Mouse (Mus musculus) yolk sac, embryonic 10.5 days (tissue): ENCODE data around the gene Atp1b2.

Experiments used
- DNase-seq: peaks from one replicate; pipeline ENCODE4 v3.0.0-alpha.2; 2017; ENCODE audit warnings: low spot score

Gene Atp1b2

GRCm38 (mm10) chr11:69580091-69580514, 25.6 kb downstream of the Atp1b2 start, which contains the start of the genes Wrap53 and Trp53:
Gene Wrap53 (minus strand): TSS chr11:69580255.
Gene Trp53 (plus strand): TSS chr11:69580359.
- peak; percentile 94 for DNase-seq

- DNase-seq, result peak; percentile 99
Observed at GRCm38 (mm10) chr11:69579128-69580017, 26.4 kb downstream of the Atp1b2 start.

DNA sequence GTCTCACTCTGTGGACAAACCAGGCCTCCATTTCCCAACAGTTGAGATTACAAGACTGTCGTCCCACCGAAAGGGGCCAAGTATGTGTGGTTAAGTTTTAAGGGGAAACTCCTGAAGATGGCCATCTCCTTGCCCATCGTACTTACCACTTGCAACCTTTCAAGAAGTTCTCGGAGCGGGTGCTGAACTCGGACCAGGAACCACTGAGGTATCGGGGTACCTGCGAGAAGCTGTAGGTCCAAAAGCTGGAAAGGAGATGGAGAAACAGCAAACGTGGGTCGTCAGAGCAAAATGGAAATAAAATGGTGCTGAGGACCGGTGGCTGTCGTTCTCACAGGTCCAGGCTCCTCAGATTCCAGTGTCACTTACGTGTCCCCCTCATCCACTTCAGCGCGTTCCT, 27.4 kb downstream of the Atp1b2 start:
- DNase-seq, result no peak

GRCm38 (mm10) chr11:69576307-69576706, 29.4 kb downstream of the Atp1b2 start:
- DNase-seq, result no peak

DNA sequence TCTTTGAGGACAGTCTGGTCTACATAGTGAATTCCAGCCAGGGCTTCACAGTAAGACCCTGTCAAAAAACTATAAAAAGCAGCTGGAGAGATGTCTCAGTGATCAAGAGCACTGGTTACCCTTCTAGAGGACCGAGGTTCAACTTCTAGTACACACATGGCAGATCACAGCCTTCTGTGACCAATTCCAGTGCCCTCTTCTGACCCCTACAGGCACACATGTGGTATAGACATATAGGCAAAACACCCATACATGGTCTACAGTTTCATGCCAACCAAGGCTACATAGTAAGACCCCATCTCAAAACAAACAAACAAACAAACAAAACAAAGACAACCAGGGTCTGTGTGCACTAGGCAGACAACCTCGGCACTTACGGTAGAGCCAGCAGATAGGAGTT, 30.5 kb downstream of the Atp1b2 start:
- no peak for DNase-seq

GRCm38 (mm10) chr11:69565131-69565530, 40.6 kb downstream of the Atp1b2 start:
- no peak for DNase-seq

- no peak for DNase-seq
Observed at GRCm38 (mm10) chr11:69564391-69564790, 41.4 kb downstream of the Atp1b2 start.

GRCm38 (mm10) chr11:69563373-69563772, 42.4 kb downstream of the Atp1b2 start:
- no peak for DNase-seq

DNA sequence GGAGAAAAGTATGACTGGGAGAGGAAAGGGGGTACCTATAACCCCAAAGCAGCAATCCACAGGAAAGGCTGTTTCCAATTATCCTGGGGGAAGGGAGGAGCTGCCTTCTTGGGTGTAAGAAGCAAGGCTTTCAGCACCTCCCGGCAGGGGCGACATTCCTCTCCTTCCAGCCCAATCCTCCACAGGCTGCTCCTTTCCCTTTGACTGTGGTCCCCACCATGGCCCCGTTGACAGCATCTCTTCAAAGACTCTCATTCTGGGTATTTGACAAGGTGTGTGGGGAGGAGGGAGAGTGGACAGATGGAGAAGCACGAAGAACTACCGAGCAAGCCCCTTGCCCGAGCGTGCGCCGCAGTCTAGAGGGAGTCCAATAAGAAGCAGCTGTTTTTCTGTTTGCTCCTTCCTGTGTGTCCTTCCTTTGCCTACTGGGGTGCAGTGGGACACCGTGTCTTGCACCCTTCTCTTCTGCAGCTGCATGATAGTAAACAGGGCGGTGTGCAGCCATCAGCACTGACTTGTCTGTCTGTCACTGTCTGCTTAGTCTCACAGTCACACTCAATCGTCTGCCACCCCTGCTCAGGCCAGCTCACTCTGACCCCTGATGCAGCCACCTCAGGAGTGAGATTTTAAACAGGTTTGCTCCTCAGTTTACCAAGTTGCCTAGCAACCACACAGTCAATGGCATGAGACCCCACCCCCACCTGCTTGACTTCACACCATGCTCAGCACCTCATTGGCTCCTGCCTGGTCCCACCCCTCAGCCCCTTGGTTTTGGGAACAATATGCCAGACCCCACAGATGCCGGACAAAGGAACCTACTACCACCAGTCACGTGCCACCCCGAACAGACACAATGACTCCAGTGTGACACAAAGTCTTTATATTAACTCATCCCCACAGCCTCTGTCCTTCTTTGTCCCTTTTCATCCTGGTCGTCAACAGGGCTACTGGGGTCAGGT, 44.6 kb downstream of the Atp1b2 start:
- no peak for DNase-seq

GRCm38 (mm10) chr11:69559851-69560765, 45.6 kb downstream of the Atp1b2 start, which contains the start of gene Efnb3:
Gene Efnb3 (minus strand): TSS chr11:69560205.
- DNase-seq, result peak; percentile 66

DNA sequence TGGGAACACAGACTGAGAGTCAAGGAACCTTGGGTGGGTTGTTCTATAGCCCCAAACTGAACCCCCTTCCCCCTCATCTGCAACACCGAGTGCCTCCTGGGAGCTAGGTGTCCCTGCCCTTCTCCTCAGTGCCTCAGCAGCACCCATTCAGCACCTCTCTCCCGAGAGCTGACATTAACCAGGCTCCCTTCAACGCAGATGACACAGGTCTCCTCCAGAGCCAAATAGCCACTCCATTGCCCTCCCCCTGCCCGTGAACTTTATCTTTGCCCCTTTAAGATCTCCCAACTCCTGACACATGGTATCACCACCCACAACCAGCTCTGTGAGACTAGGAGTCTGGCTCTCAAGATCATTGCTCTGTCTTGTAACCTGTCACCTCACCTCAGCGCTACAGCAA, 46.6 kb downstream of the Atp1b2 start:
- DNase-seq, result no peak

DNA sequence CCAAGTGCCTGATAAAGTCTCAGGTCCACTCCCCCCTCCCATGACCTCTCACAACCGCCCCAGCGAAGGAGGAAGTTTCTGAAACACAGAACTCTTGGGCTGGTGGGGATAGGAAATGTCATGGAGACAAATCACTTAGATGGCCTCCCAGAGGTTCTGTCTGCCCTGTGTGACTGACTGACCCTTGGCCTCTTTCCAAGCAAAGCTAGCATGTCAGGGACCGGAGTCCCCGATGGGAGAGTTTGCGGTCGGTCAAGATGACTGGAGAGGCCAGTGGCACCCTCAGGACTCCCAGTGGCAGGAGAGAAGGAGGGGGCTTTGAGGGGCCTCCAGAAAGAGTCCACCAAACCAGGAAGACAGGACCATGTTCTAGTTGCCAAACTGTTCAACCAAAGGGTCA, 47.0 kb downstream of the Atp1b2 start:
- no peak for DNase-seq

DNA sequence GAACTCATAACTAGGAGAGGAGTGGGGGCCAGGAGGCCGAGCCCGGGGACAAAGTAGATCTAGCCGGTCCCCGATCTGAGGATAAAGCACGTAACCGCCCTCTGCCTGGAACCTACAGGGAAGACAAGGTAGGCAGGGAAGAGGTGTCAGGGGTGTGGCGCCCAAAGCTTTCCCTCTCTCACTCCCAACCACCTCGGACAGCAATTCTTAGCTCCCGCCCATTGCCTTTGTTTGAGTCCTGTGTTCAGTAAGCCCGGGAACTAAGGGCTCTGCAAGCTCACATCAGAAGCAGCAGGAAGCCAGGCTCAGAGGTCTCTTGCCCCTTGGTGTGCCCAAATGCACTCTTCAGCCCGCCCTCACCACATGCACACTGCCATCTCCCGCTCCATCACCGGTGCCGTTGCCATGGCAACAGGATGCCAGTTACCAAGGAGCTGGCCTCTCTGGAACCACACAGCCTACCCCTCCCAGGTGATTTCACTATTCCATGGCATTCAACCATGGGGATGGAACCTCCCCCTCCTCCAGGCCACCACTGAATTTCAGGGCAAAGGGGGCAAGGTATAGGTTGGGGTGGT, 48.3 kb downstream of the Atp1b2 start:
- no peak for DNase-seq

DNA sequence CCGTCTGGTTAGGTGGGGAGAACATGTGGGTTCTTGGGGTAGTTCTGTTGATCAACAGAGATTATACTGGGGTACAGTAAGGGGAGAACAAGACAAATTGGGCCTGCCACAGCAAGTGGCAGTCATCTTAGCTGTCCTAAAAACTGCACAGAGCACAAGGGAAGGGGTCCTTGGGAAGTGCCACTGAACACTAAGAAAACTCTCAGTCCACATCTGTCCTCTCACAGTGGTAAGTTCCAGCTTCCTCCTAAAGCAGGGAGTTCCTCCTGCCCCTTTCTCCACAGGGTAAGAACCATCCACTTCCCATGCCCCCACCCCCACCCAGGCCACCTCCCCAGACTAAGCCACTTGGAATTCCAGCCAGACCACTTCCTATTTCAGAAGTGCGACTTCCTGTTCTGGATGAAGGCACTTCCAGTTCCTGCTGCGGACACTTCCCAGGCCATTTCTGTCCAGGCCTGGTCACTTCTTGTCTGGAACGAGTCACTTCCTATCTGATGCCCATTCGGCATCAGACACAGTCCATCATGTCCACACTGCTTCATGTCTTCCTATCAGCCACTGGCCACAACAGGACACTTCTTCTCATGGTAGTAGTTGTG, 51.1 kb downstream of the Atp1b2 start:
- no peak for DNase-seq

GRCm38 (mm10) chr11:69553341-69553721, 52.4 kb downstream of the Atp1b2 start:
- no peak for DNase-seq

DNA sequence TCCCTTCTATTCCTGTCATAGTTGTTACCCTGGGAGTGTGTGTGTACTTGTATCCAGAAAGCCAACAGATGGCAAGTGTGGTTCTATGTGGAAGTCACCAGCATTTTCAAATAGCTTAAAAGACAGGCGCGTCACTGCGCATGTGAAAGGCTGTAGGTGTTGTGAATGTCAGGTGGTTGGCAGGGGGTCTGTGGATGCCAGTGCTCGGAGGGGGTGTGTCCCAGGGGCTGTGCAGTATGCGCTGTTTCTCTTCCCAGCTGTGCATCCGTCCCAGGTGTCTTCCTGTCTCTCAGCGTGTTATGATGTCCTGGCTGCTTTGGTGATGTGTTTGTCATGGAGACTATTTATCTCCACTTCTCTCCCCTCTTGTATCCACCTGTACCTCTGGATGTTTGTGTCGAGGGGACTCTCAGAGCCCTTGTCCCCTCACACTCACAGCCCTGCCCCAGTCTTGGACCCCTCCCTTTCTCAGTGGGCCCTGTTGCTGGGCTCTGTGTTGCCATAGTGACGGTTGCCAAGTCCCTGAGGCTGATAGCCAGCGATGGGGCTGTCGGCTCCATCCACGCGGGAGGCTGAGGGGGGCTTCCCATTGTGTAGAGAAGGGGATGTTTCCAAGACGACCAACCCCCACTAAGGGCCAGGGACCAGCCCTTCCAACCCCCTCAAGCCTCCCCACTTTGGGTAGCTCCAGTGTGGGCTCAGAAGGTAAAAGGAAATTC, 53.0 kb downstream of the Atp1b2 start:
- DNase-seq, result no peak

- no peak for DNase-seq
Observed at GRCm38 (mm10) chr11:69551310-69551709, 54.4 kb downstream of the Atp1b2 start.
